Mouse (Mus musculus): ENCODE results near the gene Rab35.

Gene Rab35

GRCm38 (mm10) chr5:115648876-115649275 is 17.2 kb downstream of the Rab35 start:
- DNase-seq (ENCODE audit: low read depth, low spot score) = no peak

GRCm38 (mm10) chr5:115649699-115650098 is 18.0 kb downstream of the Rab35 start:
- no peak for DNase-seq (ENCODE audit: low read depth, low spot score)

GRCm38 (mm10) chr5:115650885-115651284 is 19.2 kb downstream of the Rab35 start:
- DNase-seq (ENCODE audit: low read depth, low spot score) = no peak

GRCm38 (mm10) chr5:115651821-115652220 is 20.1 kb downstream of the Rab35 start:
- DNase-seq (ENCODE audit: low read depth, low spot score) = no peak

GRCm38 (mm10) chr5:115652681-115653575 is 21.2 kb downstream of the Rab35 start:
- peak; percentile 96 for DNase-seq (ENCODE audit: low read depth, low spot score)

- DNase-seq (ENCODE audit: low read depth, low spot score) = no peak
Measured at GRCm38 (mm10) chr5:115653776-115654175, 22.1 kb downstream of the Rab35 start.

GRCm38 (mm10) chr5:115656677-115657076 is 25.0 kb downstream of the Rab35 start:
- DNase-seq (ENCODE audit: low read depth, low spot score) = no peak

GRCm38 (mm10) chr5:115657234-115657633 is 25.5 kb downstream of the Rab35 start:
- no peak for DNase-seq (ENCODE audit: low read depth, low spot score)

- no peak for DNase-seq (ENCODE audit: low read depth, low spot score)
Measured at GRCm38 (mm10) chr5:115658352-115658751, 26.6 kb downstream of the Rab35 start.

GRCm38 (mm10) chr5:115662658-115663057 is 30.9 kb downstream of the Rab35 start:
- DNase-seq (ENCODE audit: low read depth, low spot score) = no peak

- no peak for DNase-seq (ENCODE audit: low read depth, low spot score)
Measured at GRCm38 (mm10) chr5:115666366-115667065, 34.8 kb downstream of the Rab35 start.

GRCm38 (mm10) chr5:115667210-115667609 is 35.5 kb downstream of the Rab35 start:
- DNase-seq (ENCODE audit: low read depth, low spot score) = no peak

- no peak for DNase-seq (ENCODE audit: low read depth, low spot score)
Measured at GRCm38 (mm10) chr5:115667894-115668293, 36.2 kb downstream of the Rab35 start.

- DNase-seq (ENCODE audit: low read depth, low spot score) = no peak
Measured at GRCm38 (mm10) chr5:115668986-115669385, 37.3 kb downstream of the Rab35 start.

- no peak for DNase-seq (ENCODE audit: low read depth, low spot score)
Measured at GRCm38 (mm10) chr5:115669974-115670373, 38.3 kb downstream of the Rab35 start.

GRCm38 (mm10) chr5:115670406-115670805 is 38.7 kb downstream of the Rab35 start:
- DNase-seq (ENCODE audit: low read depth, low spot score) = no peak

- DNase-seq (ENCODE audit: low read depth, low spot score) = no peak
Measured at GRCm38 (mm10) chr5:115671846-115672245, 40.1 kb downstream of the Rab35 start.

- DNase-seq (ENCODE audit: low read depth, low spot score) = no peak
Measured at GRCm38 (mm10) chr5:115685126-115685525, 53.4 kb downstream of the Rab35 start.

- no peak for DNase-seq (ENCODE audit: low read depth, low spot score)
Measured at GRCm38 (mm10) chr5:115686716-115687115, 55.0 kb downstream of the Rab35 start.

- no peak for DNase-seq (ENCODE audit: low read depth, low spot score)
Measured at GRCm38 (mm10) chr5:115693271-115693670, 61.6 kb downstream of the Rab35 start.

- DNase-seq (ENCODE audit: low read depth, low spot score) = no peak
Measured at GRCm38 (mm10) chr5:115695191-115695770, 63.6 kb downstream of the Rab35 start.

GRCm38 (mm10) chr5:115696811-115697210 is 65.1 kb downstream of the Rab35 start:
- DNase-seq (ENCODE audit: low read depth, low spot score) = no peak

Data from retina, postnatal 7 days (tissue).